In the genomic region with DNA sequence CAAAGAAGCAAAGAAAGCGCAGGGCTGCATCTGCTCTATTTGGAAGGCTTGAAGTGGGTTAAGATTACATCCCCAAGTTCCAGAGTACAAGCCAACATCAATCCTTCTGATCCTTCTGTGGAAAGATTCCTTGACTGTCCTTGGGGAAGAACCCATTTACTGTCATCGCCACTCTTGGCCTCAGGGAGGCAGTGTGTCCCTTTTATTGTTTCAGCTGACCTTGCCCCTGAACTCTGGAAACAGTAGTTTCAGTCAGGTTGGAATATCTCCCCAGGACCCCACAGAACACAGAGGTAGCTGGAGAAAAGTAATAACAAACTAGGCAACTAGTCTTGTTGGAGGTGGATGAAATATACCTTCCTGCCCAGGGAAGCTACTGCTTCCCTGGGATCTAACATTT, we compare ENCODE assay signal across 10 mouse cellular contexts. TPM values are rescaled to one million over a fixed set of nuclear protein-coding genes. Genes with fewer than 3 reads are reported as not detected.
A peak's percentile ranks its signal among the peaks of the same experiment; 100 is the strongest.
DNase-seq lines count a peak whose midpoint lies in the region; ATAC-seq and TF ChIP-seq lines count a peak whose summit lies in the region.
"Had no signal": no experiment of that assay in that cellular context is flagged by ENCODE, and none has a peak within 500 bp of the region (broad histone marks: within the 10 kb centered on the region; RNA-seq: fewer than 3 reads in every experiment).

No protein-coding gene starts in this region.

- intact Hi-C loops in left cerebral cortex, postnatal 14 days (cut with DNase I), result loop anchor here (5.0 to 10.0 kb wide), 3 partner anchors 77 to 504 kb away; a partner anchor contains a TSS

- TF ChIP-seq POLR2A in embryonic fibroblast, embryonic 13.5 days (IDR thresholded peaks at IDR 0.05; ENCODE audit: low read depth, low read length), result no peak

- no peak for TF ChIP-seq EP300 in stomach, postnatal 0 days (optimal IDR thresholded peaks at IDR 0.05)

- 33% methylated on average over 2 of the region's 2 CpGs for WGBS in embryonic facial prominence, embryonic 11.5 days
- WGBS in embryonic facial prominence, embryonic 10.5 days, result 36% methylated on average over 2 of the region's 2 CpGs
- WGBS in midbrain, postnatal 0 days, result 41% methylated on average over 2 of the region's 2 CpGs
- 29% methylated on average over 2 of the region's 2 CpGs for WGBS in midbrain, embryonic 15.5 days
- 33% methylated on average over 2 of the region's 2 CpGs for WGBS in stomach, postnatal 0 days

- H3K36me3 ChIP-seq in embryonic facial prominence, embryonic 11.5 days (replicated peaks; ENCODE audit: control insufficient read depth, insufficient read depth, low read depth, low read length), result no peaks in the 10 kb centered on the region
- no peaks in the 10 kb centered on the region for H3K36me3 ChIP-seq in embryonic facial prominence, embryonic 10.5 days (replicated peaks)
- H3K36me3 ChIP-seq in midbrain, postnatal 0 days (ENCODE audit: insufficient read depth, low read length), result no peaks in the 10 kb centered on the region
- H3K36me3 ChIP-seq in midbrain, embryonic 15.5 days (replicated peaks), result no peaks in the 10 kb centered on the region
- H3K36me3 ChIP-seq in stomach, postnatal 0 days (ENCODE audit: control insufficient read depth, insufficient read depth, low read length), result no peaks in the 10 kb centered on the region

- no peaks in the 10 kb centered on the region for H3K9me3 ChIP-seq in embryonic facial prominence, embryonic 11.5 days (replicated peaks; ENCODE audit: control insufficient read depth, low read length)
- no peaks in the 10 kb centered on the region for H3K9me3 ChIP-seq in embryonic facial prominence, embryonic 10.5 days
- H3K9me3 ChIP-seq in midbrain, postnatal 0 days (ENCODE audit: low read length), result no peaks in the 10 kb centered on the region
- H3K9me3 ChIP-seq in midbrain, embryonic 15.5 days, result no peaks in the 10 kb centered on the region
- H3K9me3 ChIP-seq in stomach, postnatal 0 days (ENCODE audit: control insufficient read depth, low read length), result no peaks in the 10 kb centered on the region

- ATAC-seq in embryonic facial prominence, embryonic 11.5 days (replicated peaks; ENCODE audit: insufficient number of reproducible peaks, low FRiP score, low TSS enrichment, low read depth), result no peak
- no peak for ATAC-seq in midbrain, postnatal 0 days (ENCODE audit: low FRiP score)
- no peak for ATAC-seq in midbrain, embryonic 15.5 days (replicated peaks)
- ATAC-seq in stomach, postnatal 0 days (ENCODE audit: low FRiP score, low TSS enrichment), result no peak
- ATAC-seq: midbrain, embryonic 16.5 days had no signal

- peak; percentile 43 for DNase-seq in embryonic facial prominence, embryonic 11.5 days (ENCODE audit: low spot score)
- no peak for DNase-seq in embryonic facial prominence, embryonic 10.5 days (ENCODE audit: low spot score)
- no peak for DNase-seq in midbrain, postnatal 0 days (ENCODE audit: low spot score)
- DNase-seq in stomach, postnatal 0 days (ENCODE audit: low spot score), result no peak
- no peak for DNase-seq in left cerebral cortex, postnatal 14 days (ENCODE audit: low spot score in 2 of 2)
- DNase-seq in gastrocnemius, adult 8-10 months (ENCODE audit: low spot score in 2 of 2), result no peak

- H3K27ac ChIP-seq in embryonic facial prominence, embryonic 11.5 days (replicated peaks; ENCODE audit: low read depth, low read length), result no peak overlapping the region
- H3K27ac ChIP-seq in embryonic facial prominence, embryonic 10.5 days (replicated peaks), result no peak overlapping the region
- no peak overlapping the region for H3K27ac ChIP-seq in midbrain, postnatal 0 days (ENCODE audit: low read depth, low read length)
- no peak overlapping the region for H3K27ac ChIP-seq in midbrain, embryonic 15.5 days
- H3K27ac ChIP-seq in embryonic fibroblast, embryonic 13.5 days (ENCODE audit: insufficient read depth, low read length), result no peak overlapping the region
- no peak overlapping the region for H3K27ac ChIP-seq in stomach, postnatal 0 days (replicated peaks)

- H3K27me3 ChIP-seq in embryonic facial prominence, embryonic 11.5 days (ENCODE audit: control insufficient read depth, insufficient read depth, low read length), result no peaks in the 10 kb centered on the region
- H3K27me3 ChIP-seq in embryonic facial prominence, embryonic 10.5 days (replicated peaks; ENCODE audit: low read depth, poor library complexity, severe bottlenecking), result no peaks in the 10 kb centered on the region
- no peaks in the 10 kb centered on the region for H3K27me3 ChIP-seq in midbrain, postnatal 0 days (ENCODE audit: insufficient read depth, low read length)
- H3K27me3 ChIP-seq in midbrain, embryonic 15.5 days (replicated peaks), result no peaks in the 10 kb centered on the region
- H3K27me3 ChIP-seq in stomach, postnatal 0 days (ENCODE audit: control insufficient read depth, insufficient read depth, low read length), result no peaks in the 10 kb centered on the region

- H3K4me2 ChIP-seq in embryonic facial prominence, embryonic 11.5 days (ENCODE audit: low read depth, low read length), result no peak overlapping the region
- H3K4me2 ChIP-seq in midbrain, postnatal 0 days (ENCODE audit: low read depth, low read length, poor library complexity, severe bottlenecking), result no peak overlapping the region
- H3K4me2 ChIP-seq in midbrain, embryonic 15.5 days, result no peak overlapping the region
- H3K4me2 ChIP-seq in stomach, postnatal 0 days (replicated peaks; ENCODE audit: low read depth), result no peak overlapping the region

- H3K4me1 ChIP-seq in embryonic facial prominence, embryonic 11.5 days (ENCODE audit: control insufficient read depth, insufficient read depth, low read length), result no peaks in the 10 kb centered on the region
- no peaks in the 10 kb centered on the region for H3K4me1 ChIP-seq in embryonic facial prominence, embryonic 10.5 days
- H3K4me1 ChIP-seq in midbrain, postnatal 0 days (ENCODE audit: insufficient read depth, low read length), result no peaks in the 10 kb centered on the region
- no peaks in the 10 kb centered on the region for H3K4me1 ChIP-seq in midbrain, embryonic 15.5 days
- no peaks in the 10 kb centered on the region for H3K4me1 ChIP-seq in embryonic fibroblast, embryonic 13.5 days (ENCODE audit: control insufficient read depth, insufficient read depth, low read length)
- H3K4me1 ChIP-seq in stomach, postnatal 0 days (replicated peaks; ENCODE audit: control insufficient read depth, insufficient read depth), result no peaks in the 10 kb centered on the region

- H3K9ac ChIP-seq in embryonic facial prominence, embryonic 11.5 days (replicated peaks; ENCODE audit: low read length), result no peak overlapping the region
- H3K9ac ChIP-seq in midbrain, postnatal 0 days (replicated peaks; ENCODE audit: low read length, poor library complexity, severe bottlenecking), result no peak overlapping the region
- H3K9ac ChIP-seq in midbrain, embryonic 15.5 days, result no peak overlapping the region
- H3K9ac ChIP-seq in stomach, postnatal 0 days (ENCODE audit: low read length), result no peak overlapping the region

- no peak overlapping the region for H3K4me3 ChIP-seq in embryonic facial prominence, embryonic 11.5 days (ENCODE audit: low read depth, low read length)
- H3K4me3 ChIP-seq in embryonic facial prominence, embryonic 10.5 days, result no peak overlapping the region
- no peak overlapping the region for H3K4me3 ChIP-seq in midbrain, postnatal 0 days (ENCODE audit: low read depth, low read length)
- no peak overlapping the region for H3K4me3 ChIP-seq in midbrain, embryonic 15.5 days
- no peak overlapping the region for H3K4me3 ChIP-seq in embryonic fibroblast, embryonic 13.5 days (ENCODE audit: insufficient read depth, low read length)
- H3K4me3 ChIP-seq in stomach, postnatal 0 days (ENCODE audit: low read depth, low read length), result no peak overlapping the region
- H3K4me3 ChIP-seq: erythroblast, embryonic 14.5 days had no signal

- TF ChIP-seq CTCF in midbrain, postnatal 0 days (IDR thresholded peaks at IDR 0.05), result peak; percentile 47
- peak; percentile 52; the same call in 1 of the 2 replicates for TF ChIP-seq CTCF in embryonic fibroblast, embryonic 13.5 days (IDR thresholded peaks at IDR 0.05; ENCODE audit: borderline replicate concordance, insufficient read depth, low read length)
- peak; percentile 75 for TF ChIP-seq CTCF in stomach, postnatal 0 days (IDR thresholded peaks at IDR 0.05; ENCODE audit: low read depth)

RNA-seq across cellular contexts. Expression of a gene that starts 10.1 kb away (rescaled TPM):
- polyA plus RNA-seq in embryonic facial prominence, embryonic 11.5 days (2014; fragmentation: Nextera tagmentation; extraction: Ambion mirVana), result 199 and 211 TPM in 2 replicates
- 138 and 143 TPM in 2 replicates for polyA plus RNA-seq in embryonic facial prominence, embryonic 10.5 days (2016; fragmentation: Nextera tagmentation; extraction: Ambion mirVana)
- total RNA-seq in midbrain, postnatal 0 days (2014; rRNA removed), result 29.3 and 31.2 TPM in 2 replicates
- 44.5 and 48.2 TPM in 2 replicates for polyA plus RNA-seq in midbrain, postnatal 0 days (2015; fragmentation: Nextera tagmentation; extraction: Ambion mirVana)
- 43.8 and 48.7 TPM in 2 replicates for polyA plus RNA-seq in midbrain, embryonic 15.5 days (2015; fragmentation: Nextera tagmentation; extraction: Ambion mirVana)
- polyA plus RNA-seq in embryonic fibroblast, embryonic 13.5 days (2011; ENCODE audit: insufficient read length, low read depth, missing spikeins), result 284 and 337 TPM in 2 replicates
- polyA plus RNA-seq in stomach, postnatal 0 days (2015; fragmentation: Nextera tagmentation; extraction: Ambion mirVana), result 112 and 116 TPM in 2 replicates
- 10 to 100 TPM; 56.1 to 57.1 TPM for total RNA-seq in left cerebral cortex, postnatal 14 days (2021)
- 100 to 1,000 TPM; 129 to 163 (median 141) TPM for total RNA-seq in gastrocnemius, adult 8-10 months (2022)

RNA-seq across cellular contexts. Expression of a gene that starts 18.9 kb away (rescaled TPM):
- polyA plus RNA-seq in embryonic facial prominence, embryonic 11.5 days (2014; fragmentation: Nextera tagmentation; extraction: Ambion mirVana), result 0.32 and 0.86 TPM in 2 replicates
- 0.80 and 0.93 TPM in 2 replicates for polyA plus RNA-seq in embryonic facial prominence, embryonic 10.5 days (2016; fragmentation: Nextera tagmentation; extraction: Ambion mirVana)
- 1.8 and 2.3 TPM in 2 replicates for total RNA-seq in midbrain, postnatal 0 days (2014; rRNA removed)
- polyA plus RNA-seq in midbrain, postnatal 0 days (2015; fragmentation: Nextera tagmentation; extraction: Ambion mirVana), result 4.7 and 5.3 TPM in 2 replicates
- polyA plus RNA-seq in midbrain, embryonic 15.5 days (2015; fragmentation: Nextera tagmentation; extraction: Ambion mirVana), result 3.2 and 3.3 TPM in 2 replicates
- polyA plus RNA-seq in embryonic fibroblast, embryonic 13.5 days (2011; ENCODE audit: insufficient read length, low read depth, missing spikeins), result not detected in 2 replicates
- polyA plus RNA-seq in stomach, postnatal 0 days (2015; fragmentation: Nextera tagmentation; extraction: Ambion mirVana), result 2.4 and 2.5 TPM in 2 replicates
- total RNA-seq in left cerebral cortex, postnatal 14 days (2021), result 1 to 10 TPM; 6.3 to 7.6 TPM
- not detected for total RNA-seq in gastrocnemius, adult 8-10 months (2022)
- polyA plus RNA-seq: erythroblast, embryonic 14.5 days had no signal

RNA-seq across cellular contexts. Expression of a gene that starts 19.0 kb away (rescaled TPM):
- 51.4 and 58.5 TPM in 2 replicates for polyA plus RNA-seq in embryonic facial prominence, embryonic 11.5 days (2014; fragmentation: Nextera tagmentation; extraction: Ambion mirVana)
- polyA plus RNA-seq in embryonic facial prominence, embryonic 10.5 days (2016; fragmentation: Nextera tagmentation; extraction: Ambion mirVana), result 61.2 and 65.7 TPM in 2 replicates
- 34.4 and 36.9 TPM in 2 replicates for total RNA-seq in midbrain, postnatal 0 days (2014; rRNA removed)
- polyA plus RNA-seq in midbrain, postnatal 0 days (2015; fragmentation: Nextera tagmentation; extraction: Ambion mirVana), result 43.5 and 44.0 TPM in 2 replicates
- polyA plus RNA-seq in midbrain, embryonic 15.5 days (2015; fragmentation: Nextera tagmentation; extraction: Ambion mirVana), result 38.8 and 41.6 TPM in 2 replicates
- polyA plus RNA-seq in embryonic fibroblast, embryonic 13.5 days (2011; ENCODE audit: insufficient read length, low read depth, missing spikeins), result 13.7 and 16.7 TPM in 2 replicates
- 51.5 and 52.9 TPM in 2 replicates for polyA plus RNA-seq in stomach, postnatal 0 days (2015; fragmentation: Nextera tagmentation; extraction: Ambion mirVana)
- 10 to 100 TPM; 20.8 to 24.7 TPM for total RNA-seq in left cerebral cortex, postnatal 14 days (2021)
- total RNA-seq in gastrocnemius, adult 8-10 months (2022), result 1 to 10 TPM; 6.8 to 10.0 (median 9.5) TPM

RNA-seq across cellular contexts. Expression of a gene that starts 33.0 kb away (rescaled TPM):
- polyA plus RNA-seq in embryonic facial prominence, embryonic 11.5 days (2014; fragmentation: Nextera tagmentation; extraction: Ambion mirVana), result 29.2 and 30.4 TPM in 2 replicates
- 44.5 and 48.0 TPM in 2 replicates for polyA plus RNA-seq in embryonic facial prominence, embryonic 10.5 days (2016; fragmentation: Nextera tagmentation; extraction: Ambion mirVana)
- total RNA-seq in midbrain, postnatal 0 days (2014; rRNA removed), result 24.1 and 24.6 TPM in 2 replicates
- 18.7 and 21.2 TPM in 2 replicates for polyA plus RNA-seq in midbrain, postnatal 0 days (2015; fragmentation: Nextera tagmentation; extraction: Ambion mirVana)
- polyA plus RNA-seq in midbrain, embryonic 15.5 days (2015; fragmentation: Nextera tagmentation; extraction: Ambion mirVana), result 19.6 and 21.5 TPM in 2 replicates
- 50.0 and 61.4 TPM in 2 replicates for polyA plus RNA-seq in embryonic fibroblast, embryonic 13.5 days (2011; ENCODE audit: insufficient read length, low read depth, missing spikeins)
- polyA plus RNA-seq in stomach, postnatal 0 days (2015; fragmentation: Nextera tagmentation; extraction: Ambion mirVana), result 23.0 and 25.9 TPM in 2 replicates
- 10 to 100 TPM; 19.4 to 27.0 TPM for total RNA-seq in left cerebral cortex, postnatal 14 days (2021)
- 1 to 10 TPM; 2.2 to 4.0 (median 3.5) TPM for total RNA-seq in gastrocnemius, adult 8-10 months (2022)

RNA-seq across cellular contexts. Expression of a gene that starts 59.0 kb away (rescaled TPM):
- polyA plus RNA-seq in embryonic facial prominence, embryonic 11.5 days (2014; fragmentation: Nextera tagmentation; extraction: Ambion mirVana), result 19.0 and 21.7 TPM in 2 replicates
- polyA plus RNA-seq in embryonic facial prominence, embryonic 10.5 days (2016; fragmentation: Nextera tagmentation; extraction: Ambion mirVana), result 18.1 and 18.5 TPM in 2 replicates
- 17.2 and 22.3 TPM in 2 replicates for total RNA-seq in midbrain, postnatal 0 days (2014; rRNA removed)
- 15.5 and 15.8 TPM in 2 replicates for polyA plus RNA-seq in midbrain, postnatal 0 days (2015; fragmentation: Nextera tagmentation; extraction: Ambion mirVana)
- 19.8 and 22.3 TPM in 2 replicates for polyA plus RNA-seq in midbrain, embryonic 15.5 days (2015; fragmentation: Nextera tagmentation; extraction: Ambion mirVana)
- 11.1 TPM in 2 replicates for polyA plus RNA-seq in embryonic fibroblast, embryonic 13.5 days (2011; ENCODE audit: insufficient read length, low read depth, missing spikeins)
- polyA plus RNA-seq in stomach, postnatal 0 days (2015; fragmentation: Nextera tagmentation; extraction: Ambion mirVana), result 8.6 and 9.8 TPM in 2 replicates
- 10 to 100 TPM; 15.6 to 17.8 TPM for total RNA-seq in left cerebral cortex, postnatal 14 days (2021)
- total RNA-seq in gastrocnemius, adult 8-10 months (2022), result 1 to 10 TPM; 4.0 to 6.4 (median 4.7) TPM
